Mouse (Mus musculus) cerebellum, adult 18-20 months (tissue): ENCODE measurements around the gene Foxf2.

Source experiments
- DNase-seq, 2 experiments: peaks; one replicate each; pipeline ENCODE4 v3.0.0; 2021

Foxf2 gene

GRCm38 (mm10) chr13:31626183-31626801 lies 676 bp downstream of the Foxf2 start:
- no peak for DNase-seq

DNA sequence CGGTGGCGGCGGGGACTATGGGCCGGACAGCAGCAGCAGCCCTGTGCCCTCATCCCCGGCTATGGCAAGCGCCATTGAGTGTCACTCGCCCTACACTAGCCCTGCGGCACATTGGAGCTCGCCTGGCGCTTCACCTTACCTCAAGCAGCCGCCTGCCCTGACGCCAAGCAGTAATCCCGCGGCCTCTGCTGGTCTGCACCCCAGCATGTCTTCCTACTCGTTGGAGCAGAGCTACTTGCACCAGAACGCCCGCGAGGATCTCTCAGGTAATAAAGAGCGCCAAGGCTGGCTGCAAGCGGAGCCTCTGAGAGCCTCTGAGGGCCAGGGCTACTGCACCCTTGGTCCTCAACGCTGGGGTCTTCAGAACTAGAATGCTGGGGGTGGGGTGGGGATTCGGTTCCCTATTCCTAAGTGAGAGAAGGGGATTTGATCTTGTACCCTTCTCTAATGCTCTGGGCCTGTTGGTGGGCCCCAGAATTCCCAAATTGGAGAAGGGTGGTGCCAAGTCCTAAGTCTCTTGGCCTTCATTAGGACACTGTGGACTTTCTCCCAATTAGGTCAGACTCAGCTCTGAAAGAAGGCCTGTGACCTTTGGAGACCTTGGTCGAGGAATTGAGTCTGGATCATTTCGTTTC lies 1.5 kb downstream of the Foxf2 start:
- DNase-seq, result no peak

DNA sequence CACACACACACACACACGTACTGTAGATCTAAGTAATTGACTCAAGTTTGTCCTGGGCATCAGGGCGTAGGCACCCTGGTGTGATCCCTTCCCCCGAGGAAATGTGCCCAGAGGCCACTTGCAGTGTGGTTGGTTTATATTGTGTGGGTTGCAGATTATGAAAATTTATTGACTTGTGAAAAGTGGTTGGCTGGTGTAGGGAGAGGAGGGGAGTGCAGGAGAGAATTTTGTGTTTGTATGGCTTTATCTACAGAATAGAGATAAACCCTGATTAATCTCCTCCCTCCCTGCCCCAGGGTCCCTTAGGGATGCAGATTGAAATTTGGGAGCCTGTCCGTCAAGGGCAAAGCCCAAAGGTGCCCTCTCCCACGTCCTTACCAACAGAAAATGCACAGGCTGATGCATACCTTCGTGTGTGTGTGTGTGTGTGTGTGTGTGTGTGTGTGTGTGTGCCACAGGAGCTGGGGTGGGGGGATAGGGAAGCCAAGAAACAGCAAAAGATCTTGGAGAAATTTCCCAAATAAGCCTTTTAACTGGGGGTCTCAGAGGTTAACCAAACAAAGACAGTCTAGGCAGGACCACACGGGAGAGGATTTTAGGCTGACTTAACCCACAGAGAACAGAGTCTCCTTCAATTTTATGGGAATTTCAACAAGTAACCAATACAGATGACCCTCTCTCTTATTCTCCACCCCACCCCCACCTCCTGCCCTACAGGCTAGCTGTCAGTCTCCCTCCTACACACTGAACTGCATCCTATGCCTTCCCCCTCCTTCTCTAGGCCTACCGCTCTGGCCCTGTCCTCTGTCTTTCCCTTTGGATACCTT lies 2.5 kb downstream of the Foxf2 start:
- DNase-seq, result no peak

DNA sequence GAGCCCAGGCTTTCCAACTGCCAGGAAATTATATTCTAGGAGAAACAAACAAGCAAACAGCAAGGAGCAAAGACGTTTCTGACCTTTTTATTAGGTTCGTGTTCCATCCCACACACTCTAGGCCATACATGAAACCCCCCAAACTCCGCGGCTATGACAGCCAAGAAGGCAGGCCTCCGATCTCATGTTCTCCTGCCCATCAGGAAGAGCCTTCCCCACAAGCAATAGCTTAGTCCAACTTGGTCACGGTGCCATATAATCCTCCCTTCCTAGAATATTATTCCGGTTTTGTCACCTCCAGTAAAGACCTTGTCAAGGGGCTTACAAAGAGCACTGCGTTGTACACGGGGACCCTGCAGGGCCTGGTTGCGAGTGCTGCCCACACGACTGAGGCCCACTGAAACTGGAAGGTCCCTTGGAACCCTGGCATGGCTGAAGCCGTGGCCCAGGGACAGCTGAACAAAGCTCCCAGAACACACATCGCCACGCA lies 3.1 kb downstream of the Foxf2 start:
- no peak for DNase-seq

GRCm38 (mm10) chr13:31629321-31629851 lies 3.8 kb downstream of the Foxf2 start:
- no peak for DNase-seq

GRCm38 (mm10) chr13:31630051-31630450 lies 4.4 kb downstream of the Foxf2 start:
- no peak for DNase-seq

- no peak for DNase-seq
Observed at GRCm38 (mm10) chr13:31630551-31630950, 4.9 kb downstream of the Foxf2 start.

- no peak for DNase-seq
Observed at GRCm38 (mm10) chr13:31631291-31631690, 5.7 kb downstream of the Foxf2 start.

GRCm38 (mm10) chr13:31632450-31632849 lies 6.8 kb downstream of the Foxf2 start:
- DNase-seq, result peak; percentile 26 to 39

GRCm38 (mm10) chr13:31633259-31633658 lies 7.6 kb downstream of the Foxf2 start:
- DNase-seq, result no peak

DNA sequence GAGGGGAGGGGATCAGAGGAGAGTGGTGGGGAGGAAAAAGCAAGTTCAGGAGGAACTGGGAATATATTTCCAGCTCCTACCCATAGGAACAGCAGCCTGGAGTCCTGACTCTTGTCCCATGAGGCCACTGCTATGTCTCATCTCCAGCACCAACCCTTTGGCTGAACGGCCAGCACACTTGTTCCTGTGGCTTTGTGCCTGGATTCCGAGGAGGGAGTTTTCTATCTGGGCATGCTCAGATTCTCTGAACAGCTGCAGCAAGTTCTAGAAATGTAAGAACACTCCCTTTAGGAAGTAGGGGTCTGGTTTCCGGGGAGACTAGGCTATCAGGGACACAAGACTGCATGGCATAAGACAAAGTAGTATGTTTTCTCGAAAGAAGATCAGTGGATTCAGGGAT lies 9.9 kb downstream of the Foxf2 start:
- DNase-seq, result no peak

DNA sequence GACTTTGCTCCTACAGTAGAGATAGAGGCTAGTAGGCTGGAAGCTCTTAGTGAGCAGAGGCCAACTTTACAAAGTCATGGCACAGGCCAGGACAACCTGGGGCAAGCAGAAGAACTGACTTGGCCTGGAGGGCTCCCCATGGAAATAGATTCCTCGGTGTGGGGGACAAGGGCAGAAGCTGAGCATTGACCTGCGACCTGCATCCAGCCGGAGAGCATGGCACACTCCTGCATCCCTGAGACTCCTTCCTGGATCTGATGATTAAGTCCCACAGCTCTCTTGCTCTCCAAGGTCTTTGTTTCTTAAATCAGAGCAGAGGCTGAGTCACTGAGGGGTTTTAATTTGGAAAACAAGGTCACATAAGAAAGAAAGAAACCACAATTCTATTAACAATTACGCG lies 15.9 kb downstream of the Foxf2 start:
- no peak for DNase-seq

GRCm38 (mm10) chr13:31652131-31652745 lies 26.6 kb downstream of the Foxf2 start:
- DNase-seq, result no peak

GRCm38 (mm10) chr13:31656249-31656648 lies 30.6 kb downstream of the Foxf2 start:
- no peak for DNase-seq

DNA sequence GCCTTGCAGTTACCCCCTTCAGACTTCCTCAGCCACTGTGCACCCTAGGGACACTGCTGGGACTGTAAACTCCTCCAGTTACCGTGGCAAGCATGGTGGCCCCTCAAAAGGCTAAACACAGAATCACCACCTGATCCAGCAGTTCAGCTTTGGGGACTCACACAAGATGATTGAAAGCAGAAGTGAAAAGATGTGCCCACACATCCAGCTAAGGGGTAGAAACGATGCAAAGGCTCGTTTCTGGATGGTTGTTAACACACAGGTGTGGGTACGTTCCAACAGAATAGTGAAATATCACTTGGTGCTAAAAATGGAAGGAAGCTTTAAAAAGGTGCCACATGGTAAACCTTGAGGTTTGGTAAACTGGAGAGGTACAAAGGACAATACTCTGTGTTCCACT lies 32.6 kb downstream of the Foxf2 start:
- DNase-seq, result no peak

GRCm38 (mm10) chr13:31658963-31659362 lies 33.3 kb downstream of the Foxf2 start:
- DNase-seq, result peak; percentile 27 to 52

DNA sequence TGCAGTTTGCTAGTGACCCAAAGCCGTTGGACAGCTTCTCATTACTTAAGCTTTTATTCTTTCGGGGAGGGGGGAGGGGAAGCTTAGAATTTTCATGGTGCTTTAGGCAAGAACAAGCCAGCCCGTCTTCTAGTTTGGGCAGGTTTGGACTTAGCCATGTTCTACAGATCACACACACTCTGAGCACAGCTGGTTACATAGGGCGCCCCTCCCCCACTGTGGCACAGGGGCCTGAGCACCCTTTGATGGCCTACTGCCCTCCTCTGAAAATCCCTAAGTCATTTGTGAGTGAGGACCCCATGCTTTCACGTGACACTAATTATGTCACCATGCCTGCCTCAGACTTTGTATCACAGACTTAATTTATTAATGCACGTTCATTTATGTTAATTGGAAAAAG lies 35.6 kb downstream of the Foxf2 start:
- DNase-seq, result no peak

DNA sequence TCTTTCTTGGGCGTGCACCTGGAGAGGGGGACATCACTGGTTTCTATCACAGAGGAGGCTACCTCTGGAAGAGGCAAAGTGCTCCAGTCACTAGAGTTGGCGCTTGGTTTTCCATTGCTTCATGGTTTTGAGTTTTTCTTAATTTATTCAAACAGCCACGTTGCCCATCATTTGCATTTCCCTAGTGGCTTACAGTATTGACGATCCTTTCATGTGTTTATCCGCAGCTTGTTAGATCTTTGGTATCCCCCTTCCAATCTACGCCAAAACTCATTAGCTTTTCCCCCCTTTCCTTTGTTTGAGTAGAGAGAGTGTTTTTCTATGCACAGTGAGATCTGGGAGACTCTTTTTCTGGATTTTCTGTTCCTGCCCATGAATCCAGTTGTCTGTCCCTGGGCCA lies 39.8 kb downstream of the Foxf2 start:
- no peak for DNase-seq

DNA sequence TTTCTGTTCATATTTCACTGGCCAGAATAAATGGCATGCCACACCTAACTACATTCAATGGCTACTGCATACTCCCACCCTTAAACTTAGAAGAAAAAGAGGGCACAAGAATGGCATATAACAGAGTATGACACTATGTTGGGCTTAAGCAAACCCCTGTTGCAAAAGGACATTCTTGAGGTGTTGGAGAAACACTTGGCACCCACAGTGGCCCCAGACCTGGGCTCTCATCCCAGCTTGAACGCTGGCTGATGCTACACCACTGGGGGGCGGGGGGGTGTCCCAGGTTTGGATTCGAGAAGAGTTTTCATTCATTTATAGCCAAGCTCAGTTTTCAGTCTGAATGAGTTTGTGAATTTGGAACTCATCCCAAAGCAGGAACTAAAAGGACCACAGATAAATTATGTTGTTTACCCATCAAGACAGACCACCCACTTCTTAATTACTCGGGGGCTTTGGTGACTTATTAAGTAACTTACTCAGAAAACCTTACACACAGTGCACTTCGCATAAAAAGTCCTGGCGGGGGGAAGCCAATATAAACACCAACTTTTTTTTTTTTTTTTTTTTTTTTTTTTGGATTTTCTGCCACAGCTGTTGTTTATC lies 42.4 kb downstream of the Foxf2 start:
- no peak for DNase-seq

- no peak for DNase-seq
Observed at GRCm38 (mm10) chr13:31672093-31672492, 46.5 kb downstream of the Foxf2 start.
